Mouse (Mus musculus) MN1 (cell line): ENCODE results near the gene Llph.
A peak's percentile ranks its signal among the peaks of the same experiment; 100 is the strongest.
"Not testable (repeated sequence)": the region's sequence is repeated elsewhere in the genome, so short reads cannot be mapped to it uniquely, and the experiment has no call there.

Experiments
- DNase-seq: peaks from one replicate; pipeline ENCODE4 v3.0.0-alpha.2; 2016; ENCODE audit warnings: low spot score

Gene Llph

DNA sequence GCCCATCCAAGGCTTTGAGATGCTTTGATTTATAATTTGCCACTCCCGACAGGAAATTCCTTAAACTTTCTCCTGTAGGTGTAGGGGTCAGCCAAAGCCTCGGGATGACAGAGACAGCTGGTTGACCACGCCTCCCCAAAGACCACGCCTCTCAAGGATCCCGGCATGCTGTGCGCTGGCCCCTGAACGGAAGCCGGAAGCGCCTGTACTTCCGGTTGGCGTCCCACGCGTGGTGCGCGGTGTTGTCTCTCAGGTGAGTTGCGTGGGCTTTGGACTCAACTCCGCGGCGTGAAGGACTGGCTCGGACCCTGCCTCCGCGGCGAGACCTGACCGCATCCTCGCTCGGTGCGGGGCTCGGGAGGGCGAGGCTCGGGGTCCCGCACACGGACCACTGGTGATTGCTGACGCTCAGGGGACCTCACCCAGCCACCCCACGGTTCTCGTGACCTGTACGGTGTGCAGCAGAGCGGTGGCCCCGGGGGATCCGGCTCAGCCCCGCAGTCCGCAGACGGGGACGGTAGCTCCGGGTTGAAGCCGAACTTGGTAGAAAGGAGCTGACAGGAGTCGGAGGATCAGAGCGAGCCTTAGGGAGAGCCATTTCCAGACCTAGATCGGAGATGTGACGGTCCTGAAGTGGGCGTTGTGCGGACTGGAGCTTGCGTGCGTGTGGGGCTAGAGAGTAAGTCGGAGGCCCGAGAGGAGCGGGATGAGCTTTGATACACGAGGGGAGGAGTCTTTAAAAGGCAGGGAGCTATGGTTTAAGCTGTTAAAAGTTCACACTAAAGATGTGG is at the start of gene Llph:
Llph (plus strand) TSS at position 200 of the 791 bp plus-strand sequence.
- peak; percentile 94 for DNase-seq

DNA sequence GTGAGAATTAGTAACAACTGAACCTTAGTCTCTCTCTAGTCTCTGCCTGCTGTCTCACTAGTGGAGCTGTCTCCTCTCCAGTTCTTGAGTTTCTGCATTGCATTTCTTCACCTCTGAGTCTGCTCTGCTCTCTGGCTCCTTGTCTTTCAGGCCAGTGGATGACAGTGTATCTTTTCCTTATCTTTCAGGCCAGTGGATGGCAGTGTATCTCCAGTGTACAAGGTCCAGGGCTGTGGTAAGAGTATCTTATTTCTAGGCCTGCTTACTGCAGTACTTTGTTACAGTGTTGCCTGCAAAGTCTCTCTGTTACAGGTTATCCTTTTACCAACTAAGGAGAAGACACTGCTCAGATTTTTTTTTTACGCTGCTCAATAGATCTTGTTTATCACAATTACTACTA is 44.0 kb upstream of the Llph start:
- DNase-seq = peak; percentile 51

DNA sequence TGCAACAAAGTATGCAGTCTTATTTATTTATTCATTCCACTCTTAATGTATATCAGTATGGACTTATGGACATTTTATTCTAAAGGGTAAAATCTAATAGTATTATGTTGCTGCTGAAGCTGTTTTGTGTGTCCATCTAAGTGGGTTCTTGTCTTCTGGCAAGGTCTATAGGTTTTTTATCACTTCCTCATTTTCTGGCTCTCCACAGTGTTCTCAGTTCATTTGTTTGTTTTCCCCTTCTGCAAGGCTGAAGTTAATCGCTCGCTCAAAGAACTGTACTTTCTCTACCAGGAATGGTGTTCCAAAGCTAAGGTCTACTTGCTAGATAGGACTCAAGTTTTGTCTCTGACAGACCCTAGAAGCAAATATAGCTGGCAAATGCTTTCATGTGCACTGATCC is 43.5 kb upstream of the Llph start:
- DNase-seq = no peak

DNA sequence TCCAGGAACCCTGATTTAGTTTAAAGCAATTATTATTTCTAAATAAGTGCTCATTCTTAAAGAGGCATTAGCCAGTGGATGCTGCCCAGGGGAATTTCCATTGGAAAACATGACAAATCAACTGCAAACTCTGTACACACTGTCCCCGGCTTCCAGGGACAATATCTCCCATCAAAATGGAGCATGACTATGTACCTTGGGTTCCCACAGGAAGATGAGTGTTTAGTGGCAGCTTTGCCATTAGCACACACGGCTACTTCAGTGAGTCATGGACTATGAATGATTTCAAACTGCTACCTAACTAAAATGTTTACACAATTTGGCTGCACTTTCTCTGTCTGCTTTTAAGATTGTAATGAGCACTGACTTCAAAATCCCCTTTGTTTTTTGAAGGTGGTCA is 38.4 kb upstream of the Llph start:
- no peak for DNase-seq

DNA sequence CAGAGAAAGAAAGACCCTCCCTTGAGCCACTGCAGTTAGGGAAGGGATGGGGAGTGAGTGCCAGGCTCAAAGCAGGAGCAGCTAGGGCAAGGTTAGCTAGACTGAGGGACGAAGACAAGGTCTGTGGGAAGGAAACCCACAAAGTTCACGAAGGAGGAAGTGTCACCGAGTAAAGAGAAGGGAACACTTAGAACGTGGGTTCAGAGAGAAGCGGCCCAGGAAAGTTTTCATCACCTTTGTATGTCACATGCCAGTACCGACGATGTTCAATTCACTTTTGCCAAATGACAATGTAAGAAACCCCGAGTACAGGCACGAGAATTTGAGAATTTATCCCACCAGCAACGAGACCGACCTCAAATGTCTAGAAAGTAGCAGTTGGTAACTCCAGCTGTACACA is 37.6 kb upstream of the Llph start:
- DNase-seq = no peak

DNA sequence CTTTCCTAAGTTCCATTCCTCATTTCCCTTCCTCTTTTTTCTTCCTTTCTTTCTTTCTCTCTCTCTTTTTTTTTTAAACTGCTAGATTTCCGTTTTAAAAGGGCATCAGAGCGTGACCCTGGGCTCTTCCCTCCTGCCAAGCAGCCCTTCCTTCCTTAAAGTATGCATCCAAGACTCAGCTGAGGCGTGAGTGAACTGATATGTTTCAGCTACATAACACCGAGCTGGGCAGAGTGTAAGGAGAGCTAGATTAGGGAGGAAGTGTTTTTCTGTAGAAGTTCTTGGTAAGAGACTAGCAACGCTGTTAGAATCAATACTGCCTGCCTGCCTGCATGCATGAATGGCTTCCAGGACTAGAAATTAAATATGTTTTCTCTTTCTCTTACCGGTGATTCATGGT is 37.1 kb upstream of the Llph start:
- DNase-seq = peak; percentile 35

DNA sequence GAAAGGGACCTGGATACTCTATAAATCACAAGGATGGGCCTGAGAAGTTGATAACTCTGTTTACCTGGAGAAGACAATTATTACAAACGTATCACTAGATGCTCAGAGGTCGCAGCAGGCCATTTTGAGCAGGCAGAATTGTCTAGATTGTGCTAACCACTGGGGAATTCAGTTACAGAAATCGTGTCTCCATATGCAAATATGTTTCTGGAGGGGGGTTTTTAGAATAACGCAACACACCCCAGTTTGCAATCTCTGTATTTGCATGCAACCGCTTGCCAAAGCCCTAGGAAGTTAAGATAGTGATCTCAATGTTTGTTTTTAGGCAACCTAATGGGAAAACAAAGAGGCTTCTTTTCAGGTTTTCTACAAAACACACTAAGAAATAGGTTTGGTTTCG is 35.7 kb upstream of the Llph start:
- DNase-seq = no peak

DNA sequence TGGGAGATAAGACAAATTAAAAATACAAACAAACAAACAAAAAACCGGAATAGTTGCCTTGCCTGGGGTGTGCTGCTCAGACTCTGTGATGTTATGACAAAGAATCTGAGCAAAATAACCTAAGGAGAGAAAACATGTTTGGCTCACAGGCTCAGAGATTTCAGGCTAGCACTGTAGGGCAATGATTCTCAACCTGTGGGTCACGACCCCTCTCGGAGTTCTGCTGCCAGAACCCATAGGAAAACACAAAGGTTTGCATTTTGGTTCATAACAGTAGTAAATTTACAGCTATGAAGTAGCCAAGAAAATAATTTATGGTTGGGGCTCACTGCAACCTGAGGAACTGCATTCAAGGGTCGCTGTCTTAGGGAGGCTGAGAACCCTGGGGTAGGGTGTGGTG is 34.6 kb upstream of the Llph start:
- DNase-seq = no peak

DNA sequence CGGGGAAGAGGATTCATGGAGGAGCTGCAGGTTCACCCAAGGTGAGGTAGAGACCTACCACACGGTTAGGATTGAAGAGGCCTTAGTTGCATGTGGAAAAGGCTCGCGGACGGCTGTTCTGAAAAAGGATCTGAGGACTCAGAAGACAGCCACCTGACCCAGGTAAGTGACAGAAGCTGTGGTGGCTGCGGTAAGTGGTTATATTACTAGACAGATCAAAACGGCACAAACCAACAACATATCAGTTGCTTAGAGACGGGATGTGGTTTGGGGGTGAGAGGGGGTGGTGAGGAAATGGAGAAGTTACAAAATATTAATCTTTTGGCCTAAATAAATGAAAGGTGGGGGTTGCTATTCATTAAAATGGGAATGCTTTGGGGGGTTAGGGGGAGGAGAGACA is 33.6 kb upstream of the Llph start:
- DNase-seq = no peak

DNA sequence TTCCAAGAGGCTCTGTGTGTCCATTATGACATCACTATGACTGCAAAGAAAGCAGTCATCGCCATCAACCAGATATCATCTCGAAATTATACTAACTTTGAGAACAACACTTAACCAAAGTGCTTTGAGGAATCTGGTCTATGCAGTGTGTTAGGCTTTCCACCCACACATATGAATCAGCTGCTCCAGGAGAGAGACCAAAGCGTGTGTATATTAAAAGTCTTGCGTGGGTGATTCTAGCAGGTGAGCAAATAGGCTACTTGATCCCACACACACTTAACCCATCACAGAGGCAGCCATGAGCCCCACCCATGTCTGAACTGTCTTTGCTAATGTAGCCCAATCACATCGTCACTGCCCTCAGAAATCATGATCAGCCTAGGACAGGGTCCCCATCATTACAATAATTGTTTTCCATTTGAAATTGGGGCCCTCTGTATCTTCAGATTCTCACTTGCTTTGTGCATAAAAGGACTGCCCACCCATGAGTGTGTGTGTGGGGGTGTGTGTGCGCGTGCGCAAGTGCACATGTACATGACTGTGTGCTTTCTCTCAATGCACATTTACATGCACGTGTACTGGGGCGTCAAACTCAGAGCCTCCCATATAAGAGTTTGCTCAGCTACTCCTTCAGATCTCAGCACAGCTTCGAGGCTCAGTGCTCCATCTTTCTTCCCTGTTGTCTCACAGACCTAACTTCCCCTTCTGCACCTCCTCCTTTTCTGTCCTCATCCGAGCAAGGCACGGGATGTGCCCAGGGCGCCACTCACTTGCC is 29.6 kb upstream of the Llph start:
- DNase-seq = no peak

DNA sequence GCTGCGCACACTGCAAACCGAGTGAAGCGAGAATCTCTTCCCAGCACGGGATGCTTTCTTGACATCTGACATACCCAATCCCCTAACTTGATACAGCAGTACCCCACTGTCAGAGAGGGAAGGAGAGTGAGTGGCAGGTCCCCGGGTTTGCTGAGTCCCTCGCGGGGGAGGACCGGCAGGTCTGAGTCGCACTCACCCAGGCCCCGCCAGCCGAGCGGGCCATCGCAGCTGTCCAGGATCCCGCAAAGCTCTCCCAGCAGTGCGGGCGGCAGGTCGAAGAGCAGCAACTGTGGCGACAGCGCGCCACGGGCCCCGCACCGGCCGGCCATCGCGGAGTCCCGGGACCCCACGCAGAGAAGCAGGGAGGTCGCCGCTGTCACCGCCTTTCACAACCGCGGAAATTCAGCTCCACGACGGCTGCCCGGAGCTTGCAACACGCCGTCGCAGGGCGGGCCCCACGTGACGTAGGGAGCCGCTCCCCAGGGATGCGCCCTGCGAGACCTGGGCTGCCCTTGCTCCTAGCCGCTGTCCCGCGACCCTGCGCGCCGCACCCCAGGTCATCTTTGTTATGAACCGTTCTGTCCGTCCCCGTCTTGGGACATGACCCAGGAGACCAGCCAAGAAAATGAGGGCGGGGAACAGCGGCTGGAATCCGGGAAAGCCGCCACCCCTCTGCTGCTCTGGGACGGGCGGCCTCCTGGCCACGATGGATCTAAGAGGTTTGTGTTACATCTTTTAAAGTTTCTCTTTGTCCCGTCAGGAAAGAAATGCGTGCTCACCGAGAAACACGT is 25.5 kb upstream of the Llph start, which contains the start of gene Tmbim4:
Tmbim4 (plus strand) TSS at position 460 of the 791 bp plus-strand sequence.
- DNase-seq = peak; percentile 84

DNA sequence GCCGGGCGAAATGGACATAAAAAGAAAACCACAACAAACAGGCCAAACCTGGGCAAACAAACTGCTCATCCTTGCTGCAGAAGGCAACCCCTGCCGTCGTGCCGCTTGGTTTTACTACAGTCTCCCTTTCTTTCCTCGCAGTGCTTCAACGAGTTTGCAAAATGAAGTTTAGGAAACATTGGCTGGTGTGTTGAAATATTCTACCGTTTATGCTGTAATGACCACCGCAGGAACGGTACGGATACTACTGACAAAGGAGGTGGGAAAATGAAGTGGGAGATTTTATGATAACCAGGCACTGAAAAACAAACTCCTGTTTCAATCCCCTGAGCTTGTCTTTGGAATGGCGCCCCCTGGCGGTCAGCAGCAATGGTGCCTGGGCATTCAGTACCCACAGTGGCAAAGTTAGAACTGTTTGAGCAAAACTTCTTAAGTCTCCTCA is 24.9 kb upstream of the Llph start, which contains the start of gene Irak3:
Irak3 (minus strand) TSS at position 170 of the 442 bp plus-strand sequence.
- DNase-seq = peak; percentile 91

DNA sequence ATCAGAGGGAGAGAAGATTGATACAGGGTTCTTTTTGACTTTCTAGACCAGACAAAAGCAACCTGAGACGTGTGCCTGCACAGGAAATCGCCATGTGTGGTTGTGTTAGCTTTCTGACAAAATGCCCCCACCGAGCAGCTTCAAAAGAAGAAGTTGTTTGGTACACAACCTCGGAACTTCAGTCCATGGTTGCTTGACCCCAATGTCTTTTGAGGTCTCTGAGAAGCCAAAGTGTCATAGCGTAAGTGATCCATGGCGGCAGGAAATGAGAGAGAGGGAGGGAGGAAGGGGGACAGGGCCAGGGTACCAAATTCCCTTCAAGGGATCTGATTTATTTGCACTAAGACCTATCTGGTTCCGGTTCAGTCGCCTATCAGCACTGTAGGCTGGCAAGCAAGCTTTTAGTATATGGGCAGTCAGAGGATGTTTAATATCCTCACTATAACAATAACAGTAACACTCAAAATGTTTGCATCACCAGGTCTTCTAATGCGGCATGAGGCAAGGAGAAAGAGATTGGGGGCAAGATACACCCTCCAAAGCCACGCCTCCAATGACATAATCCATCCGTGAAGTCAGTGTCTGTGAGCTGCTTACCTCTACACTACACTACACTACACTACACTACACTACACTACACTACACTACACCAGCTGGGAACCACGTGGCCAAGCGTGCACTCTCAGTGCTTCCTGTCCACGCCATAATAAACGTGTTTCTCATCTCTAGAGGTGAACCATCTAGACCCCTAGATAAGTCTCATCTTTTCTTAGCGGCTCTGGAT is 24.2 kb upstream of the Llph start:
- no peak for DNase-seq

DNA sequence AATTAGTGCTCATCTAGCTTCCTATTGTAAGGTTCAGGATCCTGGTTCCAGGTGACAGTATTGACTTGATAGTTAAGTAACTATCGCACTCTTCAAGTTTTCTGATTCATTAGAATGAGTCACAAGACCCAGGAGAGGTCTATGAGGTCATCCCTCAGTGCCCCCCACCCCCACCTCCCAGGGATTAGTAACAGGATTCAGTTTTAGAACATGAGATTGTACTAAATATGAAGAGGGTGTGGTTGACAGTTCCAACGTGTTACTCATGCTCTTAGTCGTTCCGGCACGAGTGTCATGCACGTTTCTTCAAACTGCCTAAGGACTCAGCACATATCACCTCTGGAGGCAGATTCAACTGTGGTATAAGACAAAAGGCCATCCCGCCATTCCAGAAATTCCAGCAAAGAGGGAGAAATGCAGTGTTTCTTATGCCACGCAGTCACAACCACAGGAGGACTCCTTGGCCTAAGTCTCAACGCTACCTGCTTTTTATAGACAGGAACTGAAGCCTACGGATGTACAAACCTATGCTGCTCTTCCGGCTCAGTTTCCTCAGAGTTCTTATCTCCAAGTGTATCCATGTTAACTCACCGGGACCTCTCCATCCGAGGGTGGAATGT is 22.2 kb upstream of the Llph start:
- DNase-seq = peak; percentile 20

DNA sequence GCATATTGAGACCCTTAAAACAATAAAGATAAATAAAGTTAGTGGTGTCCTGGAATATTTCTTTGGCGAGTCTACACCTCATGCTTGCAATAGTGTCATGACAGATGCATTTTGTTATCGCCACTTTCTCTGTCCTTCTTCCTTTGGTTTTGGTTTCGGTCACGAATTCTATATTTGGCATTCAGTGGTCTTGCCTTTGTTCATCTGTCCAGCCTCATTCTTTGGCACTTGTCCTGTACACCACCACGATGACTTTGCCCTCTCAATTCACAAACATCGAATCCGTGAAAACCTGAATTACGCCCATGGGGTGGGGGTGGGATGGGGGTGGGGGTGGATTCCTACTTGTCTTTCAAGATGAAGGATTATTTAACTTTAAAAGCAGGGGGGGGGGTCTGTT is 18.9 kb upstream of the Llph start:
- no peak for DNase-seq

DNA sequence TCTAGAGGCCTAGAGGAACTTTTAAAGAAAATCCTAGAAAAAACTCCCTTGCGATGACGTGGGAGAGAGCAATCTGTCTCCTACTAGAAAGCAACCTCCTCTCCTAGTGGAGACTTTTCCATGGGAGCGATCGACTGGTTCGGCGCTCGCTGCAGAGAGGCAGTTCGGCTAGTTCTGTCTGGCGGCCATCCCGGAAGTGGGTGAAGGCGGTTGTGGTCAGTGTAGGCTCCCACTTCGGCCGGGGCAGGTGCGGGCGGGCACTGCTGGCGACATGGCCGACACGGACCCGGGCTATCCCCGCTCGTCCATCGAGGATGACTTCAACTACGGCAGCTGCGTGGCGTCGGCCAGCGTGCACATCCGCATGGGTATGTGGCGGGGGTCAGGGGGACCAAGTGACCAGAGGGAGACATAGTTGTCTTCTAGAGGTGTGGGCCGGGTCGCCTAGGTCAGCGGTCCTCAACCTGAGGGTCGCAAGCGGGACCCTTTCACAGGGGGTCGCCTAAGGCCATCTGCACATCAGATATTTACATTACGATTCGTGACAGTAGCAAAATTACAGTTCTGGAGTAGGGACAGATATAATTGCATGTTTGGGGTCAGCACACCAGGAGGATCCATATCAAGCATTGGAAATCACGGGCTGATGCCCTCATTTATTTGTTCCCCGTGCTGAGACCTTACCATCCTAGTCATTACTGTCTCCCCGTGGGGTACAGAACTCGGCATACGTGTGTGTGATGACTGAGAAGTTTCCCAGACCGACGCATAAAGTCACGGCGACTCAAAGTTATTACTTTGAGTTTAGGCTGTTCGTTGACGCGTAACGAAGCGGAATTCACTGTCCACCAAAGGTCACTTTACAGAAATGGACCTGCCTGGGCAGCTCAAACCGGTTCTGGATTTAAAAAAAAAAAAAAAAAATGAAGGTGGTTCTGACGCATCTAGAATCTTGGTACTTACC is 18.0 kb upstream of the Llph start:
- DNase-seq = peak; percentile 99

DNA sequence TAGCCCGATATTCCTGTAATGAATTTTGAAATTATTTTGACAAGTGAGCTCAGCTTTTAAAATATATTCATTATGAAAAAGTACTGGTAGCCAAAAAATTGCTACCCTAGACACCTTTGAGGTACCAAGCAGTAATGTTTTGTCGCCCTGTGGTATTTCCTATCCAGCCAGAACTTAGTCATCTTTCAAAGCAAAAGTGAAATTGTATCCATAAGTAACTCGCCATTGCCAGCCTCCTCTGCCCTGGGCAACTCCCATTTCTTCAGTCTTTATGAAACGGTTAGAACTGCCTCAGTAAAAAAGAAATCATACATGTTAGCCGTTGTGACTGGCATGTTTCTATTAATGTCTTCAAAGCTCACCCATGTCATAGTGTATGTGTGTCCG is 17.3 kb upstream of the Llph start:
- peak; percentile 39 for DNase-seq

DNA sequence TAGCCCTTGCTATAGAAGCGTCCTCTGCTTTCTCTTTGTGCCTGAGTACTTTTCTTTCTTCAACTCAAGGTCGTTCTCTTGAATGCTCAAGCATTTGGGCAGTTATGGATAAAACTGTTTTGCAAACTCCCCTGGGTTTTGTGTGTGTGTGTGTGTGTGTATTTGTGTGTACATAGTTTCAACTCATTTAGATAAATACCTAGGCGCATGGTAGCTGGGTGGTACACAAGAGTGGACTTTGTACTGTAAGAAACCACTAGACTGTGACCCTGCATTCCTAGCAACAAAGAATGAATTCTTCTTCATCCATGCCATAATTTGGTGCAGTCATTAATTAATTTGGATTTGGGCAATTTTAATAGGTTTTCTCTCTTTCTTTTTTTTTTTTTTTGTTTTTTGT is 16.8 kb upstream of the Llph start:
- no peak for DNase-seq

DNA sequence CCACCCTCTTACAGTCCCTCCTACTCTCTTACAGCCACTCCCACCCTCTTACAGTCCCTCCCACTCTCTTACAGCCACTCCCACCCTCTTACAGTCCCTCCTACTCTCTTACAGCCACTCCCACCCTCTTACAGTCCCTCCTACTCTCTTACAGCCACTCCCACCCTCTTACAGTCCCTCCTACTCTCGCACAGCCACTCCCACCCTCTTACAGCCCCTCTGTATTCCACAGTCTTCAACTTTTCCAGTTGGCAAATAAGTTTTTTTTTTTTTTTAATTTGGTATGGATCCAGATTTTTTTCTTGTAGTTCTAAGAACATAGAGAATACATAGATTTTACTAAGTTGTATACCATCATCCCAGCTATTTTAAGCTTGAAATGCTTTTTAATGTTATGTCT is 9.8 kb upstream of the Llph start:
- DNase-seq = not testable (repeated sequence)

DNA sequence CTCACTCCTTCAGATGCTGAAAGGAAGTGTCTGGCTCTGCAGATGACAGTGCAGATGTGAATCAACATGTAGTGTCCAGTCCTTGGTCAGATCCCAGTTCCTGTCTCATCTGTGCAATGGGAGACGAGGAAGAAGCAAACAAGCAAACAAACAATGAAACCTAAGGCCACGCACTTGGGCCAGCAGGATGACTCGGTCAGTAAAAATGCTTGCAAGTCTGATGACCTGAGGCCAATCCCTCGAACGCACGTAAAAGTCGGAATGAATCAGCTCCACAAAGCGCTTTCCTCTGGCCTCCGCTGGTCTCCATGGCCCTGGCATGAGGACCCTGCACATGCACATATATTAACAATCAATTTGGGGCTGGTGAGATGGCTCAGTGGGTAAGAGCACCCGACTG is 7.9 kb upstream of the Llph start:
- DNase-seq = no peak
